Mouse (Mus musculus): Measurements from ENCODE around the gene Actb.
A peak's percentile ranks its signal among the peaks of the same experiment; 100 is the strongest.

Gene Actb

DNA sequence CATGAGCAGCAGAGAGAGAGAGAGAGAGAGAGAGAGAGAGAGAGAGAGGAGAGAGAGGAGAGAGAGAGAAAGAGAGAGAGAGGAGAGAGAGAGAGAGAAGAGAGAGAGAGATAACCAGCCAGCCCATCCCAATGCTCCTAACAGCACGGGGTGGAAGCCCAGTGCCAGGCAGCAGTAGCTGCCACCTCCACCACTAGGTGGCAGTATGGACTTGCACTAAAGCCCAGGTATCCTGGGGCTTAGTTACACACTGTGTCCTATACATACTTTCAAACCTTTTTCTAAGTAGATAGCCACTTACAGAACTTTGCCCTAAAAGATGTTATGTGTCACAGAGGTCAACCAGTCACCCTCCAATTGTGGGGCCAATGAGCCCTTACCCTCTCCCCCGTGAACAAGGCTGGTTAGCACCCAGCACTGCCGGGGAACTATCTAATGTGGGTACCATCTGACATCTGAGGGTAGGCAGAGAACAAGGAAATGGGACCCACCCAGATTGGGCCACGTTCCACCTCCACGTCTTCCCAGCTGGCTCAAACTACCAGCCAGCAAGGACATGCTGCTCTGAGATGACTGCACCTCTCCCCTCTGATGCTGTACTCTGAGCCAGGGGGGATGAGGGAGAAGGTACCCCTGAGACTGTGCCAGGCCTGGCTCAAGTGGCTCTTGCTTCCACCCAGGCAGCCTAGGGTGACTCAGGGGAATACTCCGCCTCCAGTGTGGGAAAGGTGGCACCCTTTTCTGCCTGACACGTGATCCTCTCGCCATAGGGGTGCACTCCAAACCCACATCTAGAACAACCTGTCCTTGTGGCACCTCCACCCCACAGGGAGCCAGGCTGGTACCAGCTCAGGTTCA is 27.0 kb downstream of the Actb start:
- peak; percentile 60 to 70 for DNase-seq (ENCODE audit: low spot score in 2 of 2)

DNA sequence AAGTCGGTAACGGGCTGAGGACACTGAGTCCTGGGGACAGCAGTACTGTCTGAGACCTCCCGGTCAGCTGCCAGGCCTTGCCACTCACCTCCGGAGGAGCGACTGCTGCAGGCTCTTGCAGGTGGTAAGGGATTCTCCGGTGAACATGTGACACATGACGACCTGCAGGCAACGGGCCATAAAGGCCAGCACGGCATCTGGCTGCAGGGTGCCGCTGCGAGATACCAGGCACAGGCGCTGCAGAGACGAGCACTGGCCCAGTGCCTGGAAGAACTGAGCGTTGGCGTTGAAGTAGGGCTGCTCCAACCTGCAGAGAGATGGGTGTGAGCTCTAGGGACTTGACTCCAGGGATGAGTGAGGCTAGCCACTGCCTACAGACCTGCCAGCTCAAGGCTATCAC is 28.0 kb downstream of the Actb start:
- no peak for DNase-seq (ENCODE audit: low spot score in 2 of 2)

DNA sequence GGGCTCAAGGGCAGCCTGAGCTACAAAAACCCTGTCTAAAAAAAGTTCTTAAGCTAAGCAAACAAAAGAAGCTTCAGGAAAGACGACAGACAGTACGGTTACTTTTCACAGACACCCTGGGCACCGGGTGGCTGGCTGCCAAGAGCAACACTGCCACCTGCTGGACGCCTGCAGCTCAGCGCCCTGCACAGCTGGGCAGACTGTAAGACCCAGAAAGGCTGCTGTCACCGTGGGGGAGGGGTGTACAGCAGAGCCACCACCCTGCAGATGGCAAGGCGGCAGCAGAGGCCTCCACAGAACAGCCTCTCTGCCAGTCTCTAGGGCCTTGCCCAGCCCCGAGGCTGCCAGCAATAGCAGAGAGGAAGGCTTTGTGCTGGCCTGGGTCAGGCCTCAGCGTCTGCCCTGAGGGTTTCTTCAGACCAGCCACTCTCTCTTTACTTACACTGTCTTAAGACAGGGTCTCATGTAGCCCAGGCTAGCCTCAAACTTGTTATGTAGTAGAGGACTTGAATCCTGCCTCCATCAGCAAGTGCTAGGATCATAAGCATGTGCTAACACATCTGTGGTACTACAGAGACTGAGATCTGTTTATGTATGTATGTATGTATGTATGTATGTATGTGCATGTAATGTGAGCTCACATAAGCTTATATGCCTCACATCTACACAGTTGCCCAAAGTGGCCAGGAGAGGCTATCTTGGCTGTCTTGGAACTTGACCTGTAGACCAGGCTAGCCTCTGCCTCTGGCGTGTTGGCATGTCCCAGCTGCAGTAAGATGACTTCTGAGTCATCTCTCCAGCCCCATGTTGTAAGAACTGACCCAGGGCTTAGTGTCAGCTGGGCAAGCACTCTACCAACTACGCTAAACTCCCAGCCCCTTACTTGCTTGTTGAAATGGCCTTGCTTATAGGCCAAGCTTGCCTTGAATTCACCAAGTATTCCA is 28.9 kb downstream of the Actb start:
- peak; percentile 68 to 82 for DNase-seq (ENCODE audit: low spot score in 2 of 2)

DNA sequence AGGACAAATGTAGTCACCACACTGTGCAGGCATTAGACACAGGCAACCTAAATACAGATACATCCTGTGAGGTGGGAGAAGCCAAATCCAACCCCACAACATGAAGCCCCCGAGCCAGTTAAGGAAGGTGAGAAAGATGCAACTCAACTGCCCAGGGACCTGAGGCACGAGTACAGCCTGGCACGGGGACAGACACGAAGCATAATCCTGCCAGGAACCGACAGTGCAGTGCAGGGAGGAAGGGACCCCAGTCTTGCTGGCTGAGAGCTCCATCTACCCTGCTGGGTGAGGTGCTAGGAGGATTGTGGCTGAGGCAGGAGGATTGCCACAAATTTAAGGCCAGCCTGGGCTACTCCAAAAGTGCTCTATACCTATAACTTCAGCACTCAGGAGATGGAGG is 29.7 kb downstream of the Actb start:
- DNase-seq (ENCODE audit: low spot score in 2 of 2) = no peak

DNA sequence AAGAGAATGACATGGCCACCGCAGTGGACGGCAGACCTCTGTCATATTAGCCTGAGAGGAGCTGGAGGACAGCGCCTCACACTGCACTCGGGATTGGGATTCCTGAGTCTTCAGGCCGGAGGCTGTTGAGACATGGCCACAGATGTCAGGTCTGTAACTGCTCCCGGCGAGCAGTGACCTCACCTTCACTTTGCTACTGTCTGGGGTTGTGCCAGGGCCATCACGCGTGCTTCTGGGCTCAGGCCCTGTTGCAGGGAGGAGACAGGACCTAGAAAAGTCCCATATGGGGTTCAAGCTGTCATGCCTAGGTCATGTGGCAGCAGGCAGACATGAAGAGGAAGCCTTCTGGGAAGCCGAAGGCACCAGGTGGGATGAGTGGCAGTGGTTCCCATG is 31.0 kb downstream of the Actb start:
- no peak for DNase-seq (ENCODE audit: low spot score in 2 of 2)

DNA sequence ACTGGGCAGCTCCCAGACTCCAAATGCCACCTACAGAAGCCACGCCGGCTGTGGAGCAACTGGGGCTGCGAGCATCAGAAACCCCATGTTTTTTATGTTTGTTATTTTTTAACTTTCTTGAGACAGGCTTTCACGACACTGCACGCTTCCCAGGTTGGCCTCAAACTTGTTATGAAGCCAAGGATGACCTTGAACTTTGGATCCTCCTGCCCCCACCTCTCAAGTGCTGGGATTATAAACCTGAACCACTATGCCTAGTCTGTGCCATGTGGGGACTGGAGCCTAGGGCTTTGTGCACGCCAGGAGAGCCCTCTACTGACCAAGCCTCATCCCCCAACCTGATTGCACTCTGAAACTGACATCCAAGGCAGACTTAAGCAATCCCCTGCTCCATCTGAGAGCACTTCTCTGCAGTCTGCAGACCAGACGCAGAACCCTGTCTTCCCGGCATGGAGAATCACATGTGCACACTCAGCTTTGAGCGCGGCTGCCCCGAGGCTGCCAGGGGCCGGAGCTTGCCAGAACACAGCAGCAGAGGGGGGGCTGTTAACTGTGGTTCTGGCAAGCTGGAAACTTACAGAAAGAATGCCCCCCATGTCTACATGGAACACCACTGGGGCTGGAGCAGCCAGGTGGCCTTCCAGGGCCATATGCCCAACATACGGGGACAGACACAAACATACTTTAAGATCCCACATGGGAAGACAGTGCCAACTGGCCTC is 31.6 kb downstream of the Actb start:
- no peak for DNase-seq (ENCODE audit: low spot score in 2 of 2)

DNA sequence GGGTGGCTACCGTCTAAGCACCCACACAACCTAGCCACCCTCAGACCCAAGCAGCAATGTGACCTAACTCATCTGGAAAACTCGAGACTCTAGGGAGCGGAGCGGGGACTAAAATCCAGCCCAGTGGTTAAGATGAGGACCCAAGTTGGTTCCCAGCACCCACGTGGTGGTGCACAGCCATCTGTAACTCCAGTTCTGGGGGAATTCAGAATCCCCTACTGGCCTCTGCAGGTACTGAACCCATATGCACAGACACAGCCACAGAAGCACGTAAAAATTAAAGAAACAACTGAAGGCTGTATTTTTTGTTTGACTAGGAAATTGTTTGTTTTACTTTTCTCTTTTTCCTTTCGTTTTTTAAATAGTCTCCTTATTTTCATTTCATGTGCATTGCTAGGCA is 32.8 kb downstream of the Actb start:
- no peak for DNase-seq (ENCODE audit: low spot score in 2 of 2)

DNA sequence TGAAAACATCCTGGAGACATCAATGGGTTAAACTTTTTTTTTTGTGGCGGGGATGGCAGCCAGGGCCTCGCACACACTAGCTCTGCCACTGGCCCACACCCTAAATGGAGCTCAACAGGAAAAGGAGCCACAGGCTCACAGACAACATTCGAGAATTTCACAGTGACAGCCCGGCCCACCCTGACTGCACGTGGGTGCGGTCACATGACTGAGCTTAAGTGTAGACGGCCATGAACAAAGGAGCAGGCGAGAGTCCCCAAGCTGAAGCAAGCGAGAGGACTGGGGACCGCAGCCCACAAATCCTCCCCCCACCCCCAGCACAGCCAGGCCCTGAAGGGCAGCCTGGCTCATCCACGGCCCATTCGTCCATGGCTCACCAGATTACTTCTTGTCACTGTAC is 34.8 kb downstream of the Actb start:
- DNase-seq (ENCODE audit: low spot score in 2 of 2) = no peak

DNA sequence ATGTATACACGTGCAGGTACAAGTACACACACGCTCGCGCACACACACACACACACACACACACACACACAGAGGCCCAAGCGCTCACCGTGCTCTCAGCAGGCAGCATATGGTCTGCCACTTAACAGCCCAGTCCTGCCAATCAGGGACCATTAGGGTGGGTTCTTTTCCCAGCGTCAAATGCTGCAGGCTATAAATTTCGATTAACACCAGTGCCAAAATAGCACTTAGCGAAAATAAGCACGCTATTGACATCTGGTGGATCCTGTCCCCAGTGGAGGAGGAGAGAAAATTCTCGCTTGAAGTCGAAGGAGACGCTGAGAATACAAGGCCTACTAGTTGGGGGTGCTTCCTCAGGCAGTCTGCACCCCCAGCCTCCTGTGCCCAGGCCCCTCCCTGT is 37.1 kb downstream of the Actb start:
- DNase-seq (ENCODE audit: low spot score in 2 of 2) = no peak

DNA sequence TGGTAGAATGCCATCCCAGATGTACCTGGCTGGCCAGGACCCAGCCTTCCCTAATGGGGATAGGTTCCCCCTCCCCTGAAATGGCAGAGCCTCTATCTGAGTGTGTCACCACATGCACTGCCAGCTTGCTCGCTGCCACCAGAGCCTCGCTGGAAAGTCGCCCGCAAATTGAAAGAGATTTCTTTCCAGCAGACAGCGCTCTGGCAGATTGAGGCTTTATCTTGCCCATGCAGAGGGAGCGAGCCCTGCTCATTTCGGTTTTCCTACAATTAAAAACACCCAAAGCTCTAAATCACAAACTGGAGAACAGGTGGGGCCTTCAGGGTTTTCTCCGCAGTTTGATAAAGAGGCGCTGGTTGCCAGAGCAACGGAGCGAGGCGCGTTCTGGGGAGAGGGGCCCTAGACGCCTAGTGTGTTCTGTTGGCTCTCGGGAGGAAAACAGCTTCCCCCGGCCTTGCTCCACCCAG is 48.8 kb downstream of the Actb start:
- no peak for DNase-seq (ENCODE audit: low spot score in 2 of 2)

DNA sequence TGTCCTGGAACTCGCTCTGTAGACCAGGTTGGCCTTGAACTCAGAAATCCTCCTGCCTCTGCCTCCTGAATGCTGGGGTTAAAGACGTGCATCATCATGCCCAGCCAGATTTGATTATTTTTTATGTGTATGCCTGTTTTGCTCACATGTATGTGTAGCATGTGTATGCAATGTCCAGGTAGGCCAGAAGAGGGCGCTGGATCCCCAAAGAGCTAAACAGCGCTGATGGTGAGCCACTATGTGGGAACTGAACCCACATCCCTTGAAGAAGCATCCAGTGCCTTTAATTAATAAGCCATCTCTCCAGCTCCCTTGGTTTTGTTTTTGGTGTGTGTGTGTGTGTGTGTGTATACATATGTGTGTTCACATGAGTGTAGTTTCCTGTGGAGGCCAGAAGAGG is 50.1 kb downstream of the Actb start:
- no peak for DNase-seq (ENCODE audit: low spot score in 2 of 2)

DNA sequence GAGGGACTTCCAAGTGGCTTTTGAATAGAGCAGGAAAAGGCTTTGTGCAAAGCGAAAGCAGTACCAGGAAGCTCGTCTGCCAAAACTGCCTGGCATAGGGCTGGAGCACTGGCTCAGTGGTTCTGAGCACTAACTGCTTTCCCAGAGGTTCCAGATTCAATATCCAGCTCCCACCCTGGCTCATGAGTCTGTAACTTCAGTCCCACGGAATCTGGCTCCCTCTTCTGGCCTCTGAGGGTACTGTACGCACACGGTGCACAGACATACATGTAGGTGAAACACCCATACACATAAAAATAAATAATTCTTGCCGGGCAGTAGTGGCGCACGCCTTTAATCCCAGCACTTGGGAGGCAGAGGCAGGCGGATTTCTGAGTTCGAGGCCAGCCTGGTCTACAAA is 51.7 kb downstream of the Actb start:
- DNase-seq (ENCODE audit: low spot score in 2 of 2) = no peak

DNA sequence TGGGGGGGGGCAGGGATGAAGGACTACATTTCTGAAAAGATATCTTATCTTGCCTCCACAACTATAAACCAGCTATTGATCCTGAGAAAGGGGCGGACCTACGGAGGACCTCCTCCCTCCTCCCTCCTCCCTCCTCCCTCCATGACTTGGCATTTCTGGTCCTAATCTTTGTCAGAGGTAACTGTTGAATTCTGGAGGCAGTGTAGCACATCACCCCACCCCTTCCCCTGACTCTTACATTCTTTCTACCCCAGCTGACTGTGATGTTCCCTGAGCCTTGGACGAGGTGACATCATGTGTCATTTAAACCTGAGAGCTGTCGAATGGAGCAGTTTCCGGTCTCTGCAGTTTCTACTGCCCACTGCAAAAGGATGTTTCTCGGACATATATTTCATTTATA is 53.0 kb downstream of the Actb start:
- no peak for DNase-seq (ENCODE audit: low spot score in 2 of 2)

Measured in urinary bladder, postnatal 36 days (tissue).